Mouse (Mus musculus) intestine, embryonic 14.5 days (tissue): Measurements from ENCODE around the gene 4930404H24Rik. TPM values are rescaled to one million over a fixed set of nuclear protein-coding genes. Genes with fewer than 3 reads are reported as not detected.
A peak's percentile ranks its signal among the peaks of the same experiment; 100 is the strongest.

Source experiments
- ATAC-seq: fragments of 200-750 bp; cut with Nextera tagmentation; replicated peaks from 2 replicates; pipeline ENCODE4 v1.8.0; 2017; ENCODE audit warnings: low read depth, moderate number of reproducible peaks, moderate TSS enrichment, moderate library complexity; ENCODE audit not compliant: low FRiP score, low TSS enrichment
- DNase-seq: peaks from one replicate; pipeline ENCODE4 v3.0.0-alpha.2; 2018; ENCODE audit warnings: low spot score
- H3K27ac ChIP-seq: fragments of 300-500 bp; sonication (generic); 2 replicates; pipeline ENCODE4 v1.5.1; 2014; ENCODE audit warnings: low read depth, mild to moderate bottlenecking, control low read depth
- H3K27me3 ChIP-seq: fragments of 300-500 bp; sonication (generic); replicated peaks from 2 replicates; pipeline ENCODE4 v1.6.1; 2014; ENCODE audit warnings: low read length, control low read depth; ENCODE audit not compliant: control insufficient read depth, insufficient read depth
- H3K36me3 ChIP-seq: fragments of 300-500 bp; sonication (generic); 2 replicates; pipeline ENCODE4 v1.6.1; 2014; ENCODE audit warnings: low read length, control low read depth; ENCODE audit not compliant: control insufficient read depth, insufficient read depth
- H3K4me1 ChIP-seq: fragments of 300-500 bp; sonication (generic); replicated peaks from 2 replicates; pipeline ENCODE4 v1.6.1; 2014; ENCODE audit warnings: low read length, control low read depth, mixed read lengths; ENCODE audit not compliant: control insufficient read depth, insufficient read depth
- H3K4me2 ChIP-seq: fragments of 300-500 bp; sonication (generic); 2 replicates; pipeline ENCODE4 v1.6.1; 2014; ENCODE audit warnings: low read length
- H3K4me3 ChIP-seq: fragments of 300-500 bp; sonication (generic); 2 replicates; pipeline ENCODE4 v1.5.1; 2014; ENCODE audit warnings: low read depth, low read length, control low read depth, mixed read lengths
- H3K9ac ChIP-seq: fragments of 300-500 bp; sonication (generic); 2 replicates; pipeline ENCODE4 v1.6.1; 2014; ENCODE audit warnings: mild to moderate bottlenecking, low read length
- H3K9me3 ChIP-seq: fragments of 300-500 bp; sonication (generic); 2 replicates; pipeline ENCODE4 v1.6.1; 2016; ENCODE audit warnings: low read length, control low read depth; ENCODE audit not compliant: control insufficient read depth
- whole genome bisulfite sequencing: fragments of 180-500 bp; shearing (Covaris S2); extraction: QIAGEN DNeasy Blood & Tissue Kit; methylation state at CpG from one replicate; pipeline ENCODE4 v1.1.7; 2014; 5-methylcytosine and 5-hydroxymethylcytosine counted together
- polyA plus RNA-seq: library from polyadenylated mRNA; unstranded; fragments of >200 nt; fragmentation: Nextera tagmentation; extraction: Ambion mirVana; gene quantifications from 2 replicates; pipeline ENCODE4 v1.2.1, GENCODE M21; 2014

The 4930404H24Rik gene
- polyA plus RNA-seq = not detected in 2 replicates

DNA sequence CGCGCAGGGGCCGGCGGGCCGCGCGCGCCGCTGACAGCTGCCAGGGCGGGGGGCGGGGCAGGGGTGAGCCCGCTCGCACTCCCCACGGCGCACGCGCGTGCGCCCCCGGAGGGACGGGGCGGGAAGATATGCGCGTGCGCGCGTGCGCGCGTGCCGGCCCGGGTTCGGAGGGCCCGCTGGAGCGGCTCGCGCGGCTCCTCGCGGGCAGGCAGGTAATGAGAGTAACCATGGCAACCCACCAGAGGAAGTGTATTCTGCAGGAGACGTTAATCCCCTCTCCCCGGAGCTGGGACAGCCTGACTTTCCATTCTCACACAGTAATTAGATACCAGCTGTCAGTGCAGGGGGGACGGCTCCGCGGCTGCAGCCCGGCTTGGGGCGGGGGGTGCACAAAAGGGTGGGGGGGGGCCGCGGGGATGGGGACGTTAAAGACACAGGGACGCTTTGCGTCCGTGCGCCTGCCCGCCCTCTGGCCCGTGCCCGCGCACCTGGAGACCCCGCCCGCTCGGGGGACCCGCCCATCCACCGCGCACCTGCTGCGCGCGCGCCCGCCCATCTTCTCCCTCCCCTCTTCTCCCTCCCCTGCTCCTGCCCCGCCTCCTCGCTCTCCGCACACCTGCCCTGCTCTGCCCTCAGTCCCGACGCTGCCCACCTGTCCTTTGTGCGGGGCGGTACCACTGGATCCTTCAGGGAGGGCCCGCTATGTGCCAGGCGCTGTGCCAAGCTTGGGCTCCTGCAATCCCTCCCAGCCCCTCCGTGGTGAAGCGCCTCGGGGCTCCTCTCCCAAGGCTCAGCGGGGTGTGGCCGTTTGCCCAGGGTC, at the start of gene 4930404H24Rik:
Gene 4930404H24Rik, plus strand, starts transcription at position 218 of the 820 bp plus-strand sequence.
- 1% methylated on average over 76 of the region's 83 CpGs for WGBS
- H3K27me3 ChIP-seq = peaks cover 16% of the 10 kb centered on the region
- peaks cover 24% of the 10 kb centered on the region for H3K4me1 ChIP-seq
- peak within 1 kb of the TSS; percentile 59; the same call in 1 of the 2 replicates for H3K27ac ChIP-seq
- H3K4me3 ChIP-seq = peak within 1 kb of the TSS; percentile 56
- H3K4me2 ChIP-seq = peak within 1 kb of the TSS; percentile 96
- H3K9ac ChIP-seq = peak within 1 kb of the TSS; percentile 47
- H3K36me3 ChIP-seq = no peaks in the 10 kb centered on the region
- DNase-seq (peak; percentile 82), ATAC-seq (peak; percentile 82)
- H3K9me3 ChIP-seq = no peaks in the 10 kb centered on the region

DNA sequence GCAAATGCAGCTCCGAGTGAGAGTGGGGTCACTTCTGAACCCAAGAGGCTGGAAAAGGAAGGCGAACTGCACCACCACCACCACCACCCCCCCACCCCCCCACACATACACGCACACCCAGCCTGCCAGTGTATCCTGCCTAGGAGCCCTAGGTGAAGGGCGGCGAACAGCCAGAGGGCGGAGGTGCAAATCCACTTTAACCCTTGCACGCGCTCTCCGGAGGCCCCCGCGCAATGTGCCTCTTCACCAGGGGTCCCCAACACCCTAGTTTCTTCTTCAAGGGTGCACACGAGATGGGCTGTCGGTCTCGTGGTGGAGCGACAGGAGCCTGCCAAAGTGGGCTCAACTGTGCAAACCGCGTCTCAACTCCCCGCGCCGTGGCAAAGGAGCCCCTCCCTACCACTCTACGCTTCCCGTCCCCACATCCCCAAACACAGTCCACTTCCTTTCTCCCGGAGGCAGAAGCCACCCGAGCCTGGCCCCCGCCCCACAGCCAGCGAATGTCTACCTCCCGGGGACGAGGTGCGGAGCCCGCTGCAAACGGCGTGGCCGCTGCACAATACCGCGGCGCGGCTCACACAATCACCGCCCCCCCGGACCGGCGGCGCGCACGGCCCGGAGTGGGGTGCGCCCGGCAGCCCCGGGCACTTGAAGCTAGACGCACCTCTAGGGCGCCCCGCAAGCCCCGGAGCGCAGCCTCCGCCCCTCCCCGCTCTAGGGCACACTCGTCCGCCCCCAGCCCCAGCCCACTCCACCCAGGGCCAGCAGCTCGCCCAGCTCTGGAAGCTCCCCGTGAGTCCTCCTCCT, 49.0 kb upstream of the 4930404H24Rik start:
- peak overlapping the region; percentile 50 for H3K4me3 ChIP-seq
- H3K4me1 ChIP-seq = peaks cover 41% of the 10 kb centered on the region
- peak overlapping the region; percentile 81 for H3K9ac ChIP-seq
- H3K36me3 ChIP-seq = no peaks in the 10 kb centered on the region
- H3K27me3 ChIP-seq = no peaks in the 10 kb centered on the region
- H3K9me3 ChIP-seq = no peaks in the 10 kb centered on the region
- ATAC-seq (peak; percentile 60), DNase-seq (peak; percentile 78)
- peak overlapping the region; percentile 96 for H3K27ac ChIP-seq
- H3K4me2 ChIP-seq = peak overlapping the region; percentile 100
- under 1% methylated on average over 59 of the region's 59 CpGs for WGBS

DNA sequence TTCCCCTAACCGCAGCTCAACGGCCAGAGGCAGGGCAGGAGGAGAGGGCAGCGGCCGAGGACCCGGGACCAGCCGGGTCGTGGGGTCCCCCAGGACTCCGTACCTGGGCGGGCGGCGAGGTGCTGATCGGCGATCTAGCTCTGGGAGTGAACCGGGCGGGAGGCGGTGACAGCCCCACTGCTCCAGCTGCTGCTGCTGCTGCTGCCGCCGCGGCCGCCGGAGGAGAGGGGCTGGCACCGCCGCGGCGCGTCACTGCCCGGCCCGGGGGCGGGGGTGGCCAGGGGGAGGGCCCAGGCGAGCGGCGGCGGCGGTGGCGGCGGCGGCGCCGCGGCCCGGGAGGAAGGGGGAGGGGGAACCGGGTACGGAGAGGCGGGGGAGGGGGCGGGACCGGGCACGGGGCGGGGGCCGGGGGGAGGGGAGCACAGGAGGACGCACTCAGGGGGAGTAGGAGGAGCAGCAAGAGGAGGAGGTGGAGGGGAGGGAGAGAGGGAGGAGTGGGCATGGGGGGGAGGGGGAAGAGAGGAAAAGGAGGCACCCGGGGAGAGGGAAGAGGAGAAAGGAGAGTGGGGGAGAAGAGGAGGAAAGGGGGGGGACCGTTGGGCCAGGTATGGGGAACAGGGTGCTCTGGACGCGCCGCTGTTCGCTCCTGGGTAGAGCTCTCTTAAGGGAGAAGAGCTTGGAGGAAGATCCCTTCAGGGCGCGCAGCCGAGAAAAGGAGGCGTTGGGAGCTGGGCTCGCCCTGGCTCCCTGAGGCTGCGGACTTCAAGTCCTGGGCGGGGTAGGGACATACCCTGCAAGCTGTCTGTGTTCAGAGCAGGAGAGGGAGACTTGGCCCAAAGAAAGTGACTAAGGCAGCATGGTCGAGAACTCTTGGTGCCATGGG, 48.1 kb upstream of the 4930404H24Rik start:
- peaks cover 37% of the 10 kb centered on the region for H3K4me1 ChIP-seq
- DNase-seq (peak; percentile 89), ATAC-seq (peak; percentile 63)
- no peaks in the 10 kb centered on the region for H3K36me3 ChIP-seq
- H3K27ac ChIP-seq = peak overlapping the region; percentile 96
- H3K9ac ChIP-seq = peak overlapping the region; percentile 81
- H3K4me2 ChIP-seq = peak overlapping the region; percentile 100
- WGBS = under 1% methylated on average over 47 of the region's 64 CpGs
- no peaks in the 10 kb centered on the region for H3K9me3 ChIP-seq
- H3K27me3 ChIP-seq = no peaks in the 10 kb centered on the region
- peak overlapping the region; percentile 50 for H3K4me3 ChIP-seq

DNA sequence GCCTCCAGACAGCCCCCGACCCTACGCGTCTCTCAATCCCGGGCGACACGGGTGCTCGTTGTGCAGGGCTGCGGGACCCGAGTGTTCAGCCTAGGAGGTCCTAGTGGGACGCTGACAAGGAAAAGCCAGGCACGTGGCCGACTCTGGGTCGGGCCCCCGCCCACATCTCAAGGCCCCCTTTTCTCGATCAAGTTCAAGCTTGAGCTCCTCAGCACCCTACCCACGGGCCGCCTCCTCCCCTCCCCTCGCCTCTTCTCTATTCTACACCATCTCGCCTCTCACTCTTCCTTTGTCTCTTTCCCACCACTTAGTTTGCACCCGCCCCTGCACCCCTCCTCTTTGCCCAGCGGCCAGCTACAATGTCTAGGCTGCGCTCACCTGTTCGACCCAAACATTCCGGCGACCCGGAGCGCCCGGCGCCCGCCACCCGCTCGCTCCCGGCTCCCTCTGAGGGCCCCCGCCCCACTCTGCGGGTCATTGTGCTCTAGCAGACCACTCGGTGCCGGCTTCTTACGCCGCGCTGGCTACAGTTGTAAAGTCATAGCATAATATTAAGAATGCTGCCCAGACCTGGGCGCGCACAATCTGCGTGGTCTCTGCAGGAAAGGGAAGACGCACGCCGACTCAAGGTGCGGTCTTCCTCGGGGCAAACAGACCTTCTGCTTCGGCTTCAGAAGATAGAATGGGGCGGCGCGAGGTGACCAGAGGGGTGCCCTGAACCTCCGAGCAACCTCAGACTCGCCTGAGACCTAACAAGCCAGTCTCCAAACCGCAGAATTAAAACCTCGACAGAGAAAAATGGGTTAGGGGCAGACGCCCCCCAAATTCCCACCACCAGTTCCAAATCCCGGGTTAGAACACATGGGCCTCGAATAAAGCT, 47.2 kb upstream of the 4930404H24Rik start:
- H3K9ac ChIP-seq = peak overlapping the region; percentile 69
- ATAC-seq (peak; percentile 48), DNase-seq (peak; percentile 80)
- peak overlapping the region; percentile 50 for H3K4me3 ChIP-seq
- WGBS = under 1% methylated on average over 58 of the region's 59 CpGs
- no peaks in the 10 kb centered on the region for H3K27me3 ChIP-seq
- no peaks in the 10 kb centered on the region for H3K36me3 ChIP-seq
- H3K27ac ChIP-seq = peak overlapping the region; percentile 96
- H3K4me2 ChIP-seq = peak overlapping the region; percentile 100
- H3K4me1 ChIP-seq = peaks cover 32% of the 10 kb centered on the region
- H3K9me3 ChIP-seq = no peaks in the 10 kb centered on the region

DNA sequence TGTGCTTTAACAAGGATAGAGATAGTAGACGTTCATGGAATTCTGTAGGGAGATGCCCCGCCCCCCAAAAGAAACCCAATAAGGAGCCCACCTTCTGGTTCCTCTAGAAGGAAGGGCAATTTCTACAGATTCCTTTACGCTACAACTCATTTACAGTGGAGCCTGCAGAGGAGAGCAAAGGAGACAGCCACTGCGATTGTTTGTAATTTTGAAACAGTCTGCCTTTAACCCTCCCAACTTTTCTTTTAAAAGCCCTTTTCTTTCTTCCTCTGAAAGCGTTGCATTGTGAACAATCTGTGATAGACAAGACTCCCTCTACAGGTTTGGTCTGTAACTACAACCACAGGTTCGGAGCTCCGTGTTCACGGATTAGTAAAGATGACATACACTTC, 46.6 kb upstream of the 4930404H24Rik start:
- DNase-seq = no peak
- Histone ChIP-seq H3K27ac (peak overlapping the region; percentile 96), H3K4me3 (peak overlapping the region; percentile 50), H3K27me3 (no peaks in the 10 kb centered on the region), H3K9ac (peak overlapping the region; percentile 69), H3K4me2 (peak overlapping the region; percentile 100), H3K36me3 (no peaks in the 10 kb centered on the region), H3K4me1 (peaks cover 26% of the 10 kb centered on the region), H3K9me3 (no peaks in the 10 kb centered on the region)
- 1% methylated on average over 8 of the region's 8 CpGs for WGBS
- no peak for ATAC-seq

DNA sequence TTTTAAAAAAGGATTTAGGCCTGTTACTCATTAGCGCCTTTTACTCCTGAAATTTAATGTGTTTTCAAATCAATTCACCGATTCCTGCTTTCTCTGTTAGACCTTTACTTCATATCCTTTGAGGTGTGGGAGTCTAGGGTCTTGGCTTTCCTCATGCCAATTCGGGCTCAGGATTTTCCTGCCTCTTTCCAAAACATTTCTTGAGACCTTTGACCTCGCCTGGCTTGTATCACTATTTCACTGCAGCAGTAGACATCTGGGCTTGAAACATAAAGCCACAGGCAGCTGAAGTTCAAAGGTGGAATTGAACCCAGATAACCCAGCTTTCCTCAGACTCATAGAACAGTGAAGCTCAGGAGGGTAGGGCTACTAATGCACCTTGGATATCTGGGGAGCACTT, 46.1 kb upstream of the 4930404H24Rik start:
- no peak overlapping the region for H3K4me3 ChIP-seq
- peak overlapping the region; percentile 100 for H3K4me2 ChIP-seq
- no peaks in the 10 kb centered on the region for H3K27me3 ChIP-seq
- no peak overlapping the region for H3K9ac ChIP-seq
- H3K4me1 ChIP-seq = peaks cover 21% of the 10 kb centered on the region
- H3K36me3 ChIP-seq = no peaks in the 10 kb centered on the region
- no peak overlapping the region for H3K27ac ChIP-seq
- no peak for DNase-seq
- 17% methylated on average over 4 of the region's 4 CpGs for WGBS
- no peaks in the 10 kb centered on the region for H3K9me3 ChIP-seq
- no peak for ATAC-seq

DNA sequence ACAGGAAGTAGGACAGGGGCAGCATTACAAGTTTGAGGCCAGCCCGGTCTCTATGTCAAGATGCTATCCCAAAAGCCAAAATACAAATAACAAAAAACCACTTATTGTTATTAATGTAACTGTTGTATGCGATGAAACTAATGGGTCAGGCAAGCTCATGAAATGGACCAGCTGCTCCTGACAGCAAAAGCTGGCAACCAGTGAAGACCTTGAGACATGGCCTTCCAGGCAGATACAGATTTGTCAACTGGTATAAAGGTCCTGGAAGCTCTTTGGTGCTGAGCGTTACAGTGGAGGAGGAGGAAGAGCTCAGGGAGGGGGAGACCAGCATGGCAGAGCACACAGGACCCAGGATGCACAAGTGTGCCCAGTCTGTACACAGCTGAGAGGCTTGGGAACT, 44.9 kb upstream of the 4930404H24Rik start:
- H3K27ac ChIP-seq = no peak overlapping the region
- H3K4me2 ChIP-seq = no peak overlapping the region
- ATAC-seq = no peak
- WGBS = 68% methylated on average over 3 of the region's 3 CpGs
- H3K4me1 ChIP-seq = peaks cover 9% of the 10 kb centered on the region
- no peak overlapping the region for H3K9ac ChIP-seq
- no peak for DNase-seq
- no peaks in the 10 kb centered on the region for H3K36me3 ChIP-seq
- no peaks in the 10 kb centered on the region for H3K27me3 ChIP-seq
- H3K4me3 ChIP-seq = no peak overlapping the region
- no peaks in the 10 kb centered on the region for H3K9me3 ChIP-seq
